Mouse (Mus musculus): ENCODE measurements around the gene Cyb5r4. TPM values are rescaled to one million over a fixed set of nuclear protein-coding genes. Genes with fewer than 3 reads are reported as not detected.
"Not testable (repeated sequence)": the region's sequence is repeated elsewhere in the genome, so short reads cannot be mapped to it uniquely, and the experiment has no call there.

Gene Cyb5r4
- polyA plus RNA-seq, 1 experiment from 2014 or later = 79.2 TPM

DNA sequence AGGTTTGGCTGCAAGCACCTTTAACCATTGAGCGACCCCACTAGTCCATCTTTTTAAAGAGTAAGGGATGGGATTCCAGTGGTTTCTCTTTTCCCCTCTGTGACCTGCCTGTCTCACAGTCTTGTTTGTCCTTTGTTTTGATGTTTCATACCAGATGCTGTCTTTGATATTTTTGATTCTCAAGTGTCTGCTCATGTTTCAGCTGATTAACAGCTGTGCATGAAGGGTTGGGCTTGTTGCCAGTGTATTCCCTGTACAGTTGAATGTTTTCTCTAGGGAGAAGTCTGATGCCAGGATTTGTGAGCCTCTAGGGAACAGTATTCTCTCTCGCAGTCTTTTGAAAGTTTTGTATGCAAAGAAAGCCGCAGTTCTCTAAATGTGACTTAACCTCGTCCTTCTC lies 27.6 kb downstream of the Cyb5r4 start:
- H3K9ac ChIP-seq (ENCODE audit: low read depth, low read length) = no peak overlapping the region
- H3K27me3 ChIP-seq (ENCODE audit: insufficient read depth, low read length) = no peaks in the 10 kb centered on the region
- ATAC-seq (replicated peaks; ENCODE audit: low FRiP score, low read depth) = no peak
- H3K4me3 ChIP-seq (replicated peaks; ENCODE audit: low read depth, low read length) = no peak overlapping the region
- DNase-seq (ENCODE audit: low spot score) = peak; percentile 24
- 64% methylated on average over 4 of the region's 4 CpGs for WGBS
- H3K9me3 ChIP-seq (replicated peaks; ENCODE audit: low read length) = no peaks in the 10 kb centered on the region
- 0 out of 2 replicates have a peak, but pooled peaks cover 7% of the 10 kb centered on the region for H3K36me3 ChIP-seq (ENCODE audit: insufficient read depth, low read length)
- no peaks in the 10 kb centered on the region for H3K4me1 ChIP-seq (replicated peaks; ENCODE audit: insufficient read depth, low read length)
- H3K4me2 ChIP-seq (ENCODE audit: low read length) = no peak overlapping the region
- TF ChIP-seq CTCF (IDR thresholded peaks at IDR 0.05; ENCODE audit: low read depth) = no peak
- H3K27ac ChIP-seq = no peak overlapping the region

DNA sequence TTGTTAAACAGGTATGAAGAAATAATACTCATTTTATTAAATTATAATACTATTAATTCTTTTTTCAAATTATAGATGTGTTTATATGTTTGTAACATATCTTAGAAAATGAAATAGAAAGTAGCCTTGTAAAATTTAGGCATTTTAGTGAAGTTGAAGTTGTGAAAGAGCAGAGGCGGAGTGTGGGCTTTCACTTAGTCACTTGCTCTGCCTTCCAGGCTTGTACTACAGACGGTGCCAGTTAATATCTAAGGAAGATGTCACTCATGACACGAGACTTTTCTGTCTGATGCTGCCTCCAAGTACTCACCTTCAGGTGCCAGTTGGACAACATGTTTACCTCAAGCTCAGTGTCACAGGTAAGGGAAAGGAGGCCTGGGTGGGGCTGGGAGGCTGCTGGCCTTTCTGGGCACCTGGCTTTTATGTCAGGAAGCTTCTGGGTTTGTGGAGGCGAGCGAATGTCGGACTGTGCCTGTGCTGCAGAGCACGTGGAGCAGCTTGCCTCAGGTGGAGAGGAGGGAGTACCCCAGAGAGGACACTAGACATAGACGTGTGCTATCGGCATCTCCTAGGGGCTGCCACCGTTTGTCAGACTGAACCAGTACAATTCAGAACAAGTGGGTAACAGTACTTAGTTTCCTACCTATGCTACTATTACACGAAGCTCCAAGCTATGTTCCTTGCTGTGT lies 33.9 kb downstream of the Cyb5r4 start:
- WGBS = 91% methylated on average over 11 of the region's 11 CpGs
- Histone ChIP-seq H3K9me3 (replicated peaks; ENCODE audit: low read length) (no peaks in the 10 kb centered on the region), H3K4me1 (replicated peaks; ENCODE audit: insufficient read depth, low read length) (no peaks in the 10 kb centered on the region), H3K4me3 (replicated peaks; ENCODE audit: low read depth, low read length) (no peak overlapping the region), H3K9ac (ENCODE audit: low read depth, low read length) (no peak overlapping the region), H3K27ac (no peak overlapping the region), H3K36me3 (ENCODE audit: insufficient read depth, low read length) (0 out of 2 replicates have a peak, but pooled peaks cover 6% of the 10 kb centered on the region), H3K27me3 (ENCODE audit: insufficient read depth, low read length) (no peaks in the 10 kb centered on the region), H3K4me2 (ENCODE audit: low read length) (no peak overlapping the region)
- no peak for TF ChIP-seq CTCF (IDR thresholded peaks at IDR 0.05; ENCODE audit: low read depth)
- ATAC-seq (replicated peaks; ENCODE audit: low FRiP score, low read depth) = no peak
- no peak for DNase-seq (ENCODE audit: low spot score)

DNA sequence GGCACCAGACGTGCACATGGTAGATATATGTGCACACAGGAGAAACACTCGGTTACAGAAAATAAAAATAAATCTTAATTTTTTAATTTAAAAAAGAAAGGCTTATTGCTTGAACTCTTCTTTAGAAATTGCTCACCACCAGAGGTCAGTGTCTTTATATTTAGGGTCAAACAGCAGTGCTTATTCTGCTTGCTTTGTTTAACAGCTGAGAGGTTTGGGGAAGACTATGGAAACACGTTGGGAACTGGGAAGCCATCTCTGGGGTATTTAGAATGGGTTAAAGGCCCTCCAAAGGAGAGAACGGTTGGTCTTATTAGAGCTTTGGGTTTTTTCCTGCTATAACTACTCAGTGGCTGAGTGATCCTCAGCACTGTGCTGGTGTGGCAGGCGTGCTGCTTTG lies 40.5 kb downstream of the Cyb5r4 start:
- H3K4me3 ChIP-seq (replicated peaks; ENCODE audit: low read depth, low read length) = no peak overlapping the region
- no peak overlapping the region for H3K4me2 ChIP-seq (ENCODE audit: low read length)
- no peaks in the 10 kb centered on the region for H3K27me3 ChIP-seq (ENCODE audit: insufficient read depth, low read length)
- no peak overlapping the region for H3K27ac ChIP-seq
- H3K36me3 ChIP-seq (ENCODE audit: insufficient read depth, low read length) = 0 out of 2 replicates have a peak, but pooled peaks cover 6% of the 10 kb centered on the region
- WGBS = 71% methylated on average over 5 of the region's 5 CpGs
- TF ChIP-seq CTCF (IDR thresholded peaks at IDR 0.05; ENCODE audit: low read depth) = no peak
- H3K4me1 ChIP-seq (replicated peaks; ENCODE audit: insufficient read depth, low read length) = no peaks in the 10 kb centered on the region
- no peak for DNase-seq (ENCODE audit: low spot score)
- no peak overlapping the region for H3K9ac ChIP-seq (ENCODE audit: low read depth, low read length)
- no peak for ATAC-seq (replicated peaks; ENCODE audit: low FRiP score, low read depth)
- H3K9me3 ChIP-seq (replicated peaks; ENCODE audit: low read length) = no peaks in the 10 kb centered on the region

DNA sequence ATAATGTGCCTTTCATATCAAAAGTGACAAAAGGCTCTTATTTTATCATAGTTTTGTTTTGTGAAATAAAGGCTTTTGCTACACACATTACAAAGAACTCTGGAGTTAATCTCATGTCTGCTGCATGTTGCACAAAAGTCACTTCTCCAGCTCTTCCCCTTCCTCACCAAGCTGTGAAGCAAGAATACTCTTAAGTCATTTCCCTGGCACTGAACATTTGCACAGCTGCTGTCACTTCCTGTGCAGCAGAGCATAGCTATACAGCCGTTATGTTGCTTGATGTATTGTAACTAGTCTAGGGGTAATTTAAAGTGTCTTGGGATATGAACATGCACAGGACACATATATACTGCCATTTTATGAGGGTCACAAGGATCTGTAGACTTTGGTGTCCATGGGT lies 46.3 kb downstream of the Cyb5r4 start:
- Histone ChIP-seq H3K9me3 (replicated peaks; ENCODE audit: low read length) (no peaks in the 10 kb centered on the region; the same call in 1 of the 2 replicates), H3K27me3 (ENCODE audit: insufficient read depth, low read length) (no peaks in the 10 kb centered on the region), H3K4me1 (replicated peaks; ENCODE audit: insufficient read depth, low read length) (no peaks in the 10 kb centered on the region), H3K4me2 (ENCODE audit: low read length) (no peak overlapping the region), H3K36me3 (ENCODE audit: insufficient read depth, low read length) (0 out of 2 replicates have a peak, but pooled peaks cover 12% of the 10 kb centered on the region), H3K9ac (ENCODE audit: low read depth, low read length) (no peak overlapping the region), H3K27ac (no peak overlapping the region), H3K4me3 (replicated peaks; ENCODE audit: low read depth, low read length) (no peak overlapping the region)
- no peak; the same call in 1 of the 2 replicates for ATAC-seq (replicated peaks; ENCODE audit: low FRiP score, low read depth)
- 40% methylated on average over 1 of the region's 1 CpGs for WGBS
- TF ChIP-seq CTCF (IDR thresholded peaks at IDR 0.05; ENCODE audit: low read depth) = no peak
- DNase-seq (ENCODE audit: low spot score) = no peak

DNA sequence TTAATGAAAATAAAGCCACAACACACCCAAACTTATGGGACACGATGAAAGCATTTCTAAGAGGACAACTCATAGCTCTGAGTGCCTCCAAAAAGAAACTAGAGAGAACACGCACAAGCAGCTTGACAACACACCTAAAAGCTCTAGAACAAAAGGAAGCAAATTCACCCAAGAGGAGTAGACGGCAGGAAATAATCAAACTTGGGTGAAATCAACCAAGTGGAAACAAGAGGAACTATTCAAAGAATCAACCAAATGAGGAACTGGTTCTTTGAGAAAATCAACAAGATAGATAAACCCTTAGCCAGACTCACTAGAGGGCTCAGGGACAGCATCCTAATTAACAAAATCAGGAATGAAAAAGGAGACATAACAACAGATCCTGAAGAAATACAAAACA lies 49.8 kb downstream of the Cyb5r4 start:
- WGBS = 89% methylated on average over 3 of the region's 3 CpGs
- H3K36me3 ChIP-seq (ENCODE audit: insufficient read depth, low read length) = 0 out of 2 replicates have a peak, but pooled peaks cover 12% of the 10 kb centered on the region
- ATAC-seq (replicated peaks; ENCODE audit: low FRiP score, low read depth) = not testable (repeated sequence)

DNA sequence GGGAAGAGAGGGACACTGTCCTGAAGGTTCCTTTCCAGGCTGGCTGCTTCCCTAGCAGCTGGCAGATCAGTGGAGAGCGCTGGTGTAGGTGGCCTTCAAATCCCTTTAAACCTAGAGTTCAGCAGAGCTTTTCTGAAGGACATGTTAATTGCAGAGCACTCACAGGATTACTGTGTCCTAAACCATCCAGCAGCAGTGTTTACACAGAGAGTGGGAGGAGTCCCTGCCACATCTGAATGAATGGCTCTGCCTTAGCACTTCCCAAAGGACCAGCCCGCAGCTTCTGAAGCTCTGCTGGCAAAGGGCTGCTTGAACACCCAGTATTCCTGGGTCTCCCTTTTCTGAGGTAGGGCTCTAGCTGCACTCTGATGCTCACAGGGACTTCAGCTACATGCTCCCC lies 56.1 kb downstream of the Cyb5r4 start:
- DNase-seq (ENCODE audit: low spot score) = peak; percentile 73
- Histone ChIP-seq H3K4me1 (replicated peaks; ENCODE audit: insufficient read depth, low read length) (no peaks in the 10 kb centered on the region), H3K9me3 (replicated peaks; ENCODE audit: low read length) (no peaks in the 10 kb centered on the region), H3K9ac (ENCODE audit: low read depth, low read length) (no peak overlapping the region), H3K36me3 (ENCODE audit: insufficient read depth, low read length) (no peaks in the 10 kb centered on the region), H3K4me3 (replicated peaks; ENCODE audit: low read depth, low read length) (no peak overlapping the region), H3K27ac (no peak overlapping the region), H3K27me3 (ENCODE audit: insufficient read depth, low read length) (no peaks in the 10 kb centered on the region), H3K4me2 (ENCODE audit: low read length) (no peak overlapping the region)
- TF ChIP-seq CTCF (IDR thresholded peaks at IDR 0.05; ENCODE audit: low read depth) = no peak
- WGBS = 15% methylated on average over 2 of the region's 2 CpGs
- ATAC-seq (replicated peaks; ENCODE audit: low FRiP score, low read depth) = peak; percentile 54

More for the DNA sequence above, 49.8 kb downstream of the Cyb5r4 start:
- not testable (repeated sequence) for H3K27ac ChIP-seq; H3K4me2 ChIP-seq (ENCODE audit: low read length); H3K4me1 ChIP-seq (replicated peaks; ENCODE audit: insufficient read depth, low read length); H3K9ac ChIP-seq (ENCODE audit: low read depth, low read length); H3K27me3 ChIP-seq (ENCODE audit: insufficient read depth, low read length); H3K9me3 ChIP-seq (replicated peaks; ENCODE audit: low read length); DNase-seq (ENCODE audit: low spot score); H3K4me3 ChIP-seq (replicated peaks; ENCODE audit: low read depth, low read length)

All from kidney, postnatal 0 days (tissue).